Mouse (Mus musculus) heart, embryonic 11.5 days (tissue): Measurements from ENCODE around the gene Sp3. TPM values are rescaled to one million over a fixed set of nuclear protein-coding genes. Genes with fewer than 3 reads are reported as not detected.
"Not testable (repeated sequence)": the region's sequence is repeated elsewhere in the genome, so short reads cannot be mapped to it uniquely, and the experiment has no call there.

ENCODE experiments used
- ATAC-seq: fragments of 200-750 bp; cut with Nextera tagmentation; replicated peaks from 2 replicates; pipeline ENCODE4 v1.8.0; 2017; ENCODE audit warnings: moderate library complexity; ENCODE audit not compliant: insufficient number of reproducible peaks, low FRiP score, low TSS enrichment
- H3K27ac ChIP-seq: fragments of 300-500 bp; sonication (generic); 2 replicates; pipeline ENCODE4 v1.5.1; 2014; ENCODE audit warnings: mild to moderate bottlenecking, low read depth, low read length
- H3K27me3 ChIP-seq: fragments of 300-500 bp; sonication (generic); 2 replicates; pipeline ENCODE4 v1.6.1; 2014; ENCODE audit warnings: mild to moderate bottlenecking, low read length, mixed read lengths; ENCODE audit not compliant: control insufficient read depth, insufficient read depth
- H3K36me3 ChIP-seq: fragments of 300-500 bp; sonication (generic); 2 replicates; pipeline ENCODE4 v1.6.1; 2014; ENCODE audit warnings: mild to moderate bottlenecking, low read length, moderate library complexity, mixed read lengths; ENCODE audit not compliant: control insufficient read depth, insufficient read depth
- H3K4me1 ChIP-seq: fragments of 300-500 bp; sonication (generic); 2 replicates; pipeline ENCODE4 v1.6.1; 2014; ENCODE audit warnings: low read length; ENCODE audit not compliant: control insufficient read depth, insufficient read depth
- H3K4me2 ChIP-seq: fragments of 300-500 bp; sonication (generic); 2 replicates; pipeline ENCODE4 v1.6.1; 2014; ENCODE audit warnings: mild to moderate bottlenecking, moderate library complexity
- H3K4me3 ChIP-seq: fragments of 300-500 bp; sonication (generic); 2 replicates; pipeline ENCODE4 v1.5.1; 2014; ENCODE audit warnings: low read depth, low read length
- H3K9ac ChIP-seq: fragments of 300-500 bp; sonication (generic); 2 replicates; pipeline ENCODE4 v1.6.1; 2014; ENCODE audit warnings: mild to moderate bottlenecking, low read depth, low read length, moderate library complexity
- H3K9me3 ChIP-seq: fragments of 300-500 bp; sonication (generic); replicated peaks from 2 replicates; pipeline ENCODE4 v1.6.1; 2016; ENCODE audit warnings: low read length; ENCODE audit not compliant: control insufficient read depth
- WGBS: fragments of 180-500 bp; shearing (Covaris S2); extraction: QIAGEN DNeasy Blood & Tissue Kit; methylation state at CpG from one replicate; pipeline ENCODE4 v1.1.7; 2014; ENCODE audit not compliant: insufficient replicate concordance; 5-methylcytosine and 5-hydroxymethylcytosine counted together
- polyA plus RNA-seq: library from polyadenylated mRNA; unstranded; fragments of >200 nt; fragmentation: Nextera tagmentation; extraction: Ambion mirVana; gene quantifications from 2 replicates; pipeline ENCODE4 v1.2.1, GENCODE M21; 2014

Sp3 gene
- polyA plus RNA-seq, result 37.0 and 40.2 TPM in 2 replicates

DNA sequence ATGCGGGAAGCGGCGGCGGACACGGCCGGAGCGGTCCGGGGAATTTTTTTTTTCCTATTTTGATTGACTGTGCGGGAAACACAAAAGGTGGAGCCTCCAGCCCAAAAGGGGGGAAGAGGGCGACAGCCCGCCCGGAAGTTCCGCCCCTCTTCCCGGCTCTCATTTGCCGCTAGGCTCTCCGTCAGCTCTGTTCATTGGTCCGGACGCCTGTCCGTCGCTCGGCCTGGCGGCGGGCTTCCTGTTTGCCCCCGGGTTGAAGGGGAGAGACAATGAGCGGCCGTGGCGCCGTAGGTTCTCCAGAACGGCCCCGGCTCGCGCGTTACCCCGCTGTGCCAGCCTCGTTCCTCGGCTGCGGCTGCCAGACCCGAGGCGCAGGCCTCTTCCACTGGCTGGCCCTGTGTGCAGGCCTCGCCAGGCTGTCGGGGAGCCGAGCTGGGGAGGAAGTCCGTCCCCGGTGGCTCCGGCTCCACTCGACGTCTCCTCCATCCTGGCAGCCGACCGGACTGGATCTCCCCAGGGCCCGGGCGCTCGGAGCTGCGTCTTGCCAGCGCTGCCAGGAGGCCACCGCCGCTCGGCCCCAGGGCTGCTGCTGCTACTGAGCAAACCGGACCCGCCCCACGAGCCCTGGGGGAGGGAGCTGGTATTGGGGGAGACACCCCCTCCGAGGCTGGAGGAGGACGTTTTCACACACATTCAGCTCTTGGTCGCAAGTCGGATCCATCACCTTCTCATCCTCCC, at the start of gene Sp3:
Gene Sp3, minus strand, starts transcription at position 110 of the 738 bp plus-strand sequence.
- under 1% methylated on average over 64 of the region's 64 CpGs for WGBS
- peak; percentile 84 for ATAC-seq
- no peaks in the 10 kb centered on the region for H3K9me3 ChIP-seq

DNA sequence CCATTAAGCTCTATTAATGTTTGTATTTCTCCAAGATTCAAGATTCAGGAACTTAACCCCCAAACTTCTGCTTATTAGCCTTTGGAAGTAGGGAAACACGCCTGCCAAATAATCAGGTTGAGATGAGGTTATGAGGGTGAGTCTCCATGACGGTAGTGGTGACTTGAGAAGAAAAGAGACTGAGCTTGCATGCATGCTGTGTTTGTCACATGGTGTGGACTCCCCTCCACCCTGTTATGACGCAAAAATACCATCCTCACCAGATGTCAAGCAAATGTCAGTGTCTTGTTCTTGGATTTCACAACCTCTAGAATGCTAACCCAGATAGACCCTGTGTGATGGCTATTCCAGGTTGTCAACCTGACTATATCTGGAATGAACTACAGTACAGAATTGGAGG, 49.6 kb upstream of the Sp3 start:
- 82% methylated on average over 3 of the region's 3 CpGs for WGBS
- no peak overlapping the region for H3K4me3 ChIP-seq
- H3K9ac ChIP-seq, result no peak overlapping the region
- H3K27me3 ChIP-seq, result no peaks in the 10 kb centered on the region
- no peaks in the 10 kb centered on the region for H3K4me1 ChIP-seq
- no peak for ATAC-seq
- no peaks in the 10 kb centered on the region for H3K36me3 ChIP-seq
- H3K4me2 ChIP-seq, result no peak overlapping the region
- no peak overlapping the region for H3K27ac ChIP-seq
- H3K9me3 ChIP-seq, result no peaks in the 10 kb centered on the region

More for the DNA sequence above, at the start of gene Sp3:
- no peaks in the 10 kb centered on the region for H3K27me3 ChIP-seq
- H3K4me1 ChIP-seq, result peaks cover 8% of the 10 kb centered on the region; the same call in 1 of the 2 replicates
- peak within 1 kb of the TSS; percentile 100 for H3K27ac ChIP-seq
- peak within 1 kb of the TSS; percentile 80 for H3K4me2 ChIP-seq
- no peaks in the 10 kb centered on the region for H3K36me3 ChIP-seq
- peak within 1 kb of the TSS; percentile 98 for H3K4me3 ChIP-seq
- peak within 1 kb of the TSS; percentile 100 for H3K9ac ChIP-seq

DNA sequence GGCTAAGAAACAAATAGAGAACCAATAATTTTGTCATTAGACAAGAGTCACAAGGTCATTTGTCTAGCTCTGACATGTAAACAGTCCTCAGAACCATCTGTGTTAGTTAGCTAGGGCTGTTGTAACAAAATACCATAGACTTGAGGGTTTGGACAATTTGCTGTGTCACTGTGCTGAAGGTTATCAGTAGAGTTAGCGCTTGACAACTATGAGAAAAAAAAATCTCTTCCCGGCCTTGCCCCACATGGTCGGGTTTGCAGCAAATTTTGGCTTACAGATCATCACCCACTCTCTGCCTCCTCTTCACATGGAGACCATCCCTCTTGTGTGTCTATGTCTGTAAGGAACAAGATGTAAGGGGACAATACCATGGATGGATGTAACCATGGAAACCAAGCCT, 47.8 kb upstream of the Sp3 start:
- H3K9me3 ChIP-seq, result no peaks in the 10 kb centered on the region
- no peak overlapping the region for H3K9ac ChIP-seq
- H3K27ac ChIP-seq, result no peak overlapping the region
- no peak overlapping the region for H3K4me2 ChIP-seq
- no peak overlapping the region for H3K4me3 ChIP-seq
- ATAC-seq, result no peak
- WGBS, result 68% methylated on average over 3 of the region's 3 CpGs
- no peaks in the 10 kb centered on the region for H3K27me3 ChIP-seq
- H3K36me3 ChIP-seq, result no peaks in the 10 kb centered on the region
- no peaks in the 10 kb centered on the region for H3K4me1 ChIP-seq

DNA sequence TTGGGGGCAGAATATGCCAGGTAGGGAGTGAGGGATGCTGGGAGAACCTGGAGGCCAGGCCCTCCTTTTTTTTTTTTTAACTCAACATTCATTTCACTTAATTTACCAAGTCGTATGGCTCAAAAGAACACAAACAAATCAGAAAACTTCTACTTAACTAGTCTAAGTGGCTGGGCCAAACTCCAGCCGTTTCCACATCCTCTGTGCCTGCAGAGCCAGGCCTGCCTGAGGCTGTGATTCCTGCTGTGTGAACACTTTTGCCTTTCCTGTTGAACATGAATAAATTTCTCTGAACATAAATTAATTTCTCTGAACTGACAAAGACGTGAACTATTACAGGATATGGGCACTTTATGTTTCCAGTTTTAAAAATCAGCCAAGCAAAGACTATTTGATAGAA, 46.9 kb upstream of the Sp3 start:
- H3K4me1 ChIP-seq, result no peaks in the 10 kb centered on the region
- H3K9ac ChIP-seq, result no peak overlapping the region
- WGBS, result 59% methylated on average over 3 of the region's 3 CpGs
- H3K27me3 ChIP-seq, result no peaks in the 10 kb centered on the region
- H3K36me3 ChIP-seq, result no peaks in the 10 kb centered on the region
- no peak overlapping the region for H3K4me2 ChIP-seq
- H3K4me3 ChIP-seq, result no peak overlapping the region
- no peak overlapping the region for H3K27ac ChIP-seq
- ATAC-seq, result no peak
- H3K9me3 ChIP-seq, result no peaks in the 10 kb centered on the region

DNA sequence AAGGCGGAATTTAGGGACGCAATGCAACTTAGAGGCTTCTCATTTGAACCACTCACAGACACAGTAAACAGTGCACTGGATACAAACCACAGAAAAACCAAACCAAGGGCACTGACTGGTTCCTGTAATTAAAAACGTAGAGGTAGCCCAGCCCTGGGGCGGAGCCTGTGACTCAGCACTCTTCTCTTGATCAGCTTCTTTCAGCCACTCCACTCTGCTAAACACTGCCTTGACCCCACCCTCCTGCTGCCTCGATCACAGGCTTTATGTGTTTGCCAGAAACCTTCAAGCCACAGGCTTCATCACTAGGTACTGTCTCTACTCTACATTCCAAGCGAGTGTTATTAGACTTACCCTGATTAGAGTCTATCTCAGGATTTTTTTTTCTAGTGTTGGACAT, 43.6 kb upstream of the Sp3 start:
- no peaks in the 10 kb centered on the region for H3K9me3 ChIP-seq
- no peaks in the 10 kb centered on the region for H3K27me3 ChIP-seq
- peak; percentile 80 for ATAC-seq
- WGBS, result 43% methylated on average over 6 of the region's 6 CpGs
- H3K9ac ChIP-seq, result no peak overlapping the region
- H3K36me3 ChIP-seq, result no peaks in the 10 kb centered on the region
- no peak overlapping the region for H3K27ac ChIP-seq
- H3K4me3 ChIP-seq, result no peak overlapping the region
- 0 out of 2 replicates have a peak, but pooled peaks cover 4% of the 10 kb centered on the region for H3K4me1 ChIP-seq
- no peak overlapping the region for H3K4me2 ChIP-seq

DNA sequence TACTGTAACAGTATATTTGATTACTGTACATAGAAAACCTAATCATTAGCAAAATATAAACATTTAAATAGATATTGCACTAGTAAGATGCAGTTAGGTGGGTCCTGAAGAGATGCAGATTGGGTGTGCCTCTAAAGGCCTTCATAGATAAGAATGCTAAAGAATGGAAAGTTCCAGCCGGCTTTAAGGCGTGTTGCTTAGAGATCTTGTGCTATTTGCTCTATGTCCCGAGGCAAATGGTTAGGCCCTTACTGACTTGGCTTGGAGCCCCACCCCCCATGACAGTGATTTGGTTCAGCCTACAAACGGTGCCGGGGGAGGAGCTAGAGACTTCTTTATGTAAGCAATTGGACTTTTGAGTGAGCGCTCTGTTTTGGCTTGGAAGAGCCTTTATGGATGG, 40.8 kb upstream of the Sp3 start:
- WGBS, result 61% methylated on average over 6 of the region's 6 CpGs
- H3K4me3 ChIP-seq, result no peak overlapping the region
- no peaks in the 10 kb centered on the region for H3K9me3 ChIP-seq
- H3K4me2 ChIP-seq, result no peak overlapping the region
- no peak overlapping the region for H3K9ac ChIP-seq
- H3K4me1 ChIP-seq, result 0 out of 2 replicates have a peak, but pooled peaks cover 4% of the 10 kb centered on the region
- H3K27ac ChIP-seq, result no peak overlapping the region
- H3K36me3 ChIP-seq, result no peaks in the 10 kb centered on the region
- no peaks in the 10 kb centered on the region for H3K27me3 ChIP-seq
- ATAC-seq, result no peak

DNA sequence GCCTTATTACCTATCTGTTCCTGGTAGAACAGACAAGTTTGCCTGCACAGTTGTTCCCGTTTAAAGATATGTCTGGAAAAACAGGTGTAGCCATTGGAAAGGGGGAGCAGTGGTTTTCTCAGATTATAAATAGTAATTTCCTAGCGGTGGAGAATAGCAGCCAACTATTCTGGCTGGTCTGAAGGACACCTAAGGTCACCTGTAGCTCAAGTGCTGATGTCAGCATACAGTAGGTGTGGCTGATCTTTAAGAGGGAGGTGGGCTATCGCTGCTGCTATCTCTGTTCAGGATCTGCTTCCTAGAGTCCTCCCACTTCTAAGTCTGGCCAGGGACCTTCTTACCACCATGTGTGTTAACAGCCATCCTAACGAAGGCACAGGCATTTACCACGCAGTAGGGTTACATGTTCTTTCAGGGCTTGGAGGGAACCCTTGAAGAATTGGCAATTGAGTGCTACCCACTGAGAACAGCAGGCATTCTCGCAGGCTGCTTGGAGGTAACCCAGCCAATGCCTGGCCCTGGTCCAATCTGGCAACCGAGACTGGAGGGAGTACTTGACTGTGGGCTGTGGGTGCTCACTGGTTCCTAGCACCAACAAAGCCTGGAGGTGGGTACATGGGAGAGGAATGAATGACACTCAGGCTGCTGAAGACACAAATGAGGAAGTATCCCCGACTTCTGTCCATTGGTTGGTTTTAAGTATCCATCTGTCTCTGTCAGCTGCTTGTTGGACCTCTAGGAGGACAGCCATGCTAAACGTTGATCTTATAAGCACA, 39.3 kb upstream of the Sp3 start:
- no peak overlapping the region for H3K4me3 ChIP-seq
- H3K27ac ChIP-seq, result 0 out of 2 replicates have a peak overlapping the region, but pooled peaks have one; percentile 1
- 0 out of 2 replicates have a peak, but pooled peaks cover 4% of the 10 kb centered on the region for H3K4me1 ChIP-seq
- H3K27me3 ChIP-seq, result no peaks in the 10 kb centered on the region
- H3K9ac ChIP-seq, result no peak overlapping the region
- 54% methylated on average over 9 of the region's 9 CpGs for WGBS
- H3K36me3 ChIP-seq, result no peaks in the 10 kb centered on the region
- ATAC-seq, result 0 out of 2 replicates have a peak, but pooled peaks have one; percentile 22
- no peak overlapping the region for H3K4me2 ChIP-seq
- no peaks in the 10 kb centered on the region for H3K9me3 ChIP-seq

DNA sequence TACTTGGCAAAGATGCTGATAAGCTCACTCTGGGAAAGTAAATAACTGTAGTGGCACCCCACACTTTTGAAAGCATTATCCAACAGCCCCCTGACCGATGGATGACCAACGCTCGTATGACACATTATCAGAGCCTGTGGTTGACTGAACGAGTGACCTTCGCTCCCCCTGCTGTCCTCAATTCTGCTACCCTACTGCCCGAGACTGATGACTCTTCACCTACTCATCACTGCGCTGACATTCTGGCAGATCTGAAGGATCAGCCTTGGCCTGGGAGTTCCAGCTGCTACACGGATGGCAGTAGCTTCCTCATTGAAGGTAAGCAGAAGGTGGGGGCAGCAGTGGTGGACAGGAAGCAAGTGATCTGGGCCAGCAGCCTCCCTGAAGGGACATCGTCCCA, 33.8 kb upstream of the Sp3 start:
- H3K27me3 ChIP-seq, ATAC-seq, H3K4me2 ChIP-seq, H3K4me1 ChIP-seq, H3K27ac ChIP-seq, H3K9ac ChIP-seq, H3K4me3 ChIP-seq, H3K36me3 ChIP-seq, H3K9me3 ChIP-seq: not testable (repeated sequence)
- WGBS, result 53% methylated on average over 9 of the region's 9 CpGs
